Mouse (Mus musculus) stomach, postnatal 0 days (tissue): Measurements from ENCODE around the gene Plb1. TPM values are rescaled to one million over a fixed set of nuclear protein-coding genes. Genes with fewer than 3 reads are reported as not detected.

Source experiments
- ATAC-seq: fragments of 200-750 bp; cut with Nextera tagmentation; 2 replicates; pipeline ENCODE4 v1.8.0; 2017; ENCODE audit not compliant: low FRiP score, low TSS enrichment
- DNase-seq: peaks from one replicate; pipeline ENCODE4 v3.0.0-alpha.2; 2016; ENCODE audit warnings: low spot score
- H3K27ac ChIP-seq: fragments of 300-500 bp; sonication (generic); replicated peaks from 2 replicates; pipeline ENCODE4 v1.5.1; 2014; ENCODE audit warnings: mild to moderate bottlenecking, control low read depth
- H3K27me3 ChIP-seq: fragments of 300-500 bp; sonication (generic); 2 replicates; pipeline ENCODE4 v1.6.1; 2014; ENCODE audit warnings: low read length; ENCODE audit not compliant: control insufficient read depth, insufficient read depth
- H3K36me3 ChIP-seq: fragments of 300-500 bp; sonication (generic); 2 replicates; pipeline ENCODE4 v1.6.1; 2014; ENCODE audit warnings: low read length, mixed read lengths; ENCODE audit not compliant: control insufficient read depth, insufficient read depth
- H3K4me1 ChIP-seq: fragments of 300-500 bp; sonication (generic); replicated peaks from 2 replicates; pipeline ENCODE4 v1.6.1; 2014; ENCODE audit warnings: antibody characterized with exemption; ENCODE audit not compliant: control insufficient read depth, insufficient read depth
- H3K4me2 ChIP-seq: fragments of 300-500 bp; sonication (generic); replicated peaks from 2 replicates; pipeline ENCODE4 v1.6.1; 2014; ENCODE audit warnings: low read depth, mild to moderate bottlenecking, control low read depth, moderate library complexity
- H3K4me3 ChIP-seq: fragments of 300-500 bp; sonication (generic); 2 replicates; pipeline ENCODE4 v1.5.1; 2014; ENCODE audit warnings: low read depth, low read length, control low read depth
- H3K9ac ChIP-seq: fragments of 300-500 bp; sonication (generic); 2 replicates; pipeline ENCODE4 v1.6.1; 2014; ENCODE audit warnings: mild to moderate bottlenecking, low read length, control low read depth, mixed read lengths
- H3K9me3 ChIP-seq: fragments of 300-500 bp; sonication (generic); 2 replicates; pipeline ENCODE4 v1.6.1; 2016; ENCODE audit warnings: low read length; ENCODE audit not compliant: control insufficient read depth
- CTCF ChIP-seq: IDR thresholded peaks from 2 replicates; pipeline ENCODE4 v1.5.1; 2016; ENCODE audit warnings: antibody characterized with exemption, low read depth, mild to moderate bottlenecking, moderate library complexity
- EP300 ChIP-seq: optimal IDR thresholded peaks from 2 replicates; pipeline ENCODE3; 2016; ENCODE audit warnings: antibody characterized with exemption
- WGBS: fragments of 180-500 bp; shearing (Covaris S2); extraction: QIAGEN DNeasy Blood & Tissue Kit; methylation state at CpG from one replicate; pipeline ENCODE4 v1.1.7; 2014; 5-methylcytosine and 5-hydroxymethylcytosine counted together
- polyA plus RNA-seq: library from polyadenylated mRNA; unstranded; fragments of >200 nt; fragmentation: Nextera tagmentation; extraction: Ambion mirVana; gene quantifications from 2 replicates; pipeline ENCODE4 v1.2.1, GENCODE M21; 2015

The Plb1 gene
- polyA plus RNA-seq, 1 experiment from 2014 or later: 14.1 TPM

DNA sequence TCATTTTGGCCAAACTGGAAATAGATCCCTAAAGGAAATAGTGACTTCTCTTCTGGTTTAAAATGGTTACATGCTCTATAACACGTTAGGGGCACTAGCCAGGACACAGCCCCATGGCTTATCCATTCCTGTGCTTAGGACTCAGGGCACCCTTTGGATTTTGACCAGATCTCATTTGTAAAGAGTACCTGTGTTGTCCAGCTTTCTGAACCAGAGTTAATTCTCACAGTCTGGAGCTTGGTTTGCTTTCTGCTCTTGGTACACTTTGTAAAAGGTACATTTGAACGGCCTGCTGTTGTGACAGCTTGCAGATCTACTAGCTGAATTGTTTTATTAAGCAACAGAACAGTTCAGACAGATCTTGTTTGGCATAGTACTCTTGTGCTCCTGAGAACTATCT, 25.8 kb upstream of the Plb1 start:
- no peak for TF ChIP-seq EP300
- TF ChIP-seq CTCF: no peak
- H3K36me3 ChIP-seq: no peaks in the 10 kb centered on the region
- H3K4me2 ChIP-seq: no peak overlapping the region
- no peak overlapping the region for H3K27ac ChIP-seq
- no peaks in the 10 kb centered on the region for H3K27me3 ChIP-seq
- ATAC-seq: no peak
- no peak for DNase-seq
- WGBS: 64% methylated on average over 2 of the region's 2 CpGs
- no peak overlapping the region for H3K9ac ChIP-seq
- no peak overlapping the region for H3K4me3 ChIP-seq
- no peaks in the 10 kb centered on the region for H3K9me3 ChIP-seq
- H3K4me1 ChIP-seq: no peaks in the 10 kb centered on the region

DNA sequence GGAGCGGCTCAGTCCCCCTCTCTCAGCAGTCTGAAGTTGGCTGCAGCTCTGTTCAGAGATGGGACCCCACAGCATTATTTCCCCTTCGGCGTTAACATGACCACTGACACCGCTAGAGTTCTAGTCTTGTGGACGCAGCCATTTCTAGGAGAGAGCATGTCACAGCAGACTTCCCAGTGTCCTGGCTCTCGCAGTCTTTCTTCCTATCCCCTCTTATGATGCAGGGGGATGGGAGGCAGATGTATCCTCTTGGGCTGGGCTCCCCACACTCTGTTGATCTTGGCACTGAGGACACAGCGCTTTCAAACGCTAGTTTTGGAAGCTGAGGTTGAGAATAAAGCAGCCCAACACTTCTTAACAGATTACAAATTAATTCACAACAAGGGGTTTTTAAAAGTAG, 24.0 kb upstream of the Plb1 start:
- Histone ChIP-seq H3K4me1 (no peaks in the 10 kb centered on the region), H3K9ac (no peak overlapping the region), H3K4me3 (no peak overlapping the region), H3K36me3 (no peaks in the 10 kb centered on the region), H3K4me2 (no peak overlapping the region), H3K27me3 (no peaks in the 10 kb centered on the region), H3K9me3 (no peaks in the 10 kb centered on the region), H3K27ac (no peak overlapping the region)
- 69% methylated on average over 8 of the region's 8 CpGs for WGBS
- no peak for ATAC-seq
- no peak for DNase-seq
- no peak for TF ChIP-seq CTCF
- TF ChIP-seq EP300: no peak

DNA sequence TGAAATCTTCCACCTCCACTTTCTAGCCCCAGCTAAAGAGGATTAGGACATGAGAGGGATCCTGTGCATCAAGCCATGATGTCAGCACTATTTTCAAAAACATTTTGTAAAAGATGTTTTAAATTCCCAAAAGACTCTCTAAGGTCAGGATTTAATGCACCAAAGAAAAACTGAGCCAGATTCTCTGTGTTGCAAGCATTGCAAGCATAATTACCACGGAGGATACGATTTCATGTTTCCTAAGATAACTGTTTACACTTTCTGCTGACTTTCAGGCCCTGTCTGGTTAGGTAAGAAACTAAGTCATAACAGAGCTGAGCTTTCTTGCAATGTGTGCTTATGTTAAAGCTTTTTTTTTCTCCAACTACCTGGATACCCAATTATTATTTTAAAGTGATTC, 21.5 kb upstream of the Plb1 start:
- Histone ChIP-seq H3K27me3 (no peaks in the 10 kb centered on the region), H3K9me3 (no peaks in the 10 kb centered on the region), H3K4me3 (no peak overlapping the region), H3K27ac (no peak overlapping the region), H3K9ac (no peak overlapping the region), H3K36me3 (no peaks in the 10 kb centered on the region), H3K4me2 (no peak overlapping the region), H3K4me1 (no peaks in the 10 kb centered on the region)
- no peak for DNase-seq
- TF ChIP-seq CTCF: no peak
- no peak for TF ChIP-seq EP300
- ATAC-seq: no peak
- WGBS: 34% methylated on average over 2 of the region's 2 CpGs

DNA sequence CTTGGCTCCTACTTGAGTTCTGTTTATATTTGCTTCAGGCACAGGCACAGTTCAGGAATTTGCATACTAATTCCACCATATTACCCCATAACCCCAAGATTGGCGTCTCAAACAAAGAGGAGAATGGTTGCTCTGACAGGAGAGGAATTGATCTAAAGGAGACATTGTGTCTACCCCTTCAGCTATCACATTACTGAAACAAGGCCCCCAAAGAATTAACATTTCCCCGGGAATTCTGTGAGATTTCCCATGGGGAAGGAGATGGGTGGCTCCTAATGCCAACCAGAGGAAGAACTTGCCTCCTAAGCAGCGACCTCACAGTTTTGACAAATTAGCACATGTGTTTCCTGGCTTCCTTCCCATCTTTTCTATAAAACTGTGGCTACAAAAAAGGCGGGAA, 18.8 kb upstream of the Plb1 start:
- no peak overlapping the region for H3K4me2 ChIP-seq
- no peak overlapping the region for H3K9ac ChIP-seq
- H3K9me3 ChIP-seq: no peaks in the 10 kb centered on the region
- no peak for TF ChIP-seq CTCF
- TF ChIP-seq EP300: no peak
- no peak overlapping the region for H3K27ac ChIP-seq
- no peaks in the 10 kb centered on the region for H3K36me3 ChIP-seq
- H3K4me3 ChIP-seq: no peak overlapping the region
- no peaks in the 10 kb centered on the region for H3K4me1 ChIP-seq
- no peak for DNase-seq
- 57% methylated on average over 4 of the region's 4 CpGs for WGBS
- ATAC-seq: no peak
- H3K27me3 ChIP-seq: no peaks in the 10 kb centered on the region

DNA sequence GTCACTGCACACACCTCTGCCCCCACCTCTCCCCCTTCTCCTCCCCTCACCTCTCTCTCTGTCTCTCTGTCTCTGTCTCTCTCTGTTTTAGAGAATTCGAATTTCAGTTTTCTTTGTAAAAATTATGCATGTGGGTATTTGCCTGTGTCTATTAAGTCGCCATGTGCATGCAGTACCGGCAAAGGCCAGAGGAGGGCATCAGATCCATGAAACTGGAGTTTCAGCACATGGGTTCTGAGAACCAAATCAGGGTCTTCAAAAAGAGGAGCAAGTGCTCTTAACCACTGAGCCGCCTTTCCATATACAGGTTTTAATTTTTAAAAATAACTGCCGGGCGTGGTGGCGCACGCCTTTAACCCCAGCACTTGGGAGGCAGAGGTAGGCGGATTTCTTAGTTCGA, 17.0 kb upstream of the Plb1 start:
- no peaks in the 10 kb centered on the region for H3K9me3 ChIP-seq
- TF ChIP-seq EP300 (no peak), CTCF (peak; percentile 66)
- H3K4me1 ChIP-seq: no peaks in the 10 kb centered on the region
- WGBS: 76% methylated on average over 10 of the region's 10 CpGs
- no peak overlapping the region for H3K27ac ChIP-seq
- no peak overlapping the region for H3K4me2 ChIP-seq
- no peaks in the 10 kb centered on the region for H3K36me3 ChIP-seq
- no peaks in the 10 kb centered on the region for H3K27me3 ChIP-seq
- no peak overlapping the region for H3K9ac ChIP-seq
- no peak overlapping the region for H3K4me3 ChIP-seq
- DNase-seq (peak; percentile 52), ATAC-seq (no peak)

DNA sequence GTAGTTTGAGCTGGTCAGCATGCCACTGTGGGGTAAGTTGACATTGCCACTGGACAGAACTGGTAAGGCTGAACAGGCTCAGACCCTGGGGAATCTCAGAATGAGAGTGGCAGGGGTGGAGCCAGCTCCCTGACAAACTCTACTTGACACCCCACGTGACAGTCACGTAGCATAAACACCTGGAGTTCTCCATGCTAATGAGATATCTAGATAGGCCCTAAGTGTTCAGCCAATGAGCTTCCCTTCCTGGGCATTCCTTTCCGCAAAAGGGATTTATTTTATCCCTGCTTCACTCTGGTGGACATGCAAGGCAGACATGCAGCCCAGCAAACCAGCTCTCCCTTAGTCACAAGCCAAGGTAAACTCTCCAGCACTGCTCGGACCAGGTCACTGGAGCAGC, 16.0 kb upstream of the Plb1 start:
- ATAC-seq (no peak; the same call in 1 of the 2 replicates), DNase-seq (no peak)
- WGBS: 42% methylated on average over 4 of the region's 4 CpGs
- Histone ChIP-seq H3K4me3 (no peak overlapping the region), H3K4me1 (no peaks in the 10 kb centered on the region), H3K4me2 (no peak overlapping the region), H3K36me3 (no peaks in the 10 kb centered on the region), H3K27me3 (no peaks in the 10 kb centered on the region), H3K9me3 (no peaks in the 10 kb centered on the region), H3K27ac (no peak overlapping the region), H3K9ac (no peak overlapping the region)
- TF ChIP-seq EP300: no peak
- no peak for TF ChIP-seq CTCF
